Mouse (Mus musculus) lung, embryonic 14.5 days (tissue): ENCODE results near the gene Zc3h12a. TPM values are rescaled to one million over a fixed set of nuclear protein-coding genes. Genes with fewer than 3 reads are reported as not detected.
A peak's percentile ranks its signal among the peaks of the same experiment; 100 is the strongest.

Experiments used
- ATAC-seq: fragments of 200-750 bp; cut with Nextera tagmentation; 2 replicates; pipeline ENCODE4 v1.8.0; 2017; ENCODE audit warnings: mild to moderate bottlenecking, moderate TSS enrichment, moderate library complexity; ENCODE audit not compliant: insufficient read depth
- DNase-seq: peaks from one replicate; pipeline ENCODE4 v3.0.0-alpha.2; 2015
- H3K27ac ChIP-seq: fragments of 300-500 bp; sonication (generic); 2 replicates; pipeline ENCODE4 v1.5.1; 2014; ENCODE audit warnings: low read depth, mild to moderate bottlenecking, moderate library complexity
- H3K27me3 ChIP-seq: fragments of 300-500 bp; sonication (generic); 2 replicates; pipeline ENCODE4 v1.6.1; 2014; ENCODE audit warnings: low read length, control low read depth; ENCODE audit not compliant: insufficient read depth
- H3K36me3 ChIP-seq: fragments of 300-500 bp; sonication (generic); 2 replicates; pipeline ENCODE4 v1.6.1; 2014; ENCODE audit warnings: control low read depth; ENCODE audit not compliant: insufficient read depth
- H3K4me1 ChIP-seq: fragments of 300-500 bp; sonication (generic); 2 replicates; pipeline ENCODE4 v1.6.1; 2014; ENCODE audit warnings: antibody characterized with exemption, control low read depth; ENCODE audit not compliant: insufficient read depth
- H3K4me2 ChIP-seq: fragments of 300-500 bp; sonication (generic); 2 replicates; pipeline ENCODE4 v1.6.1; 2014; ENCODE audit warnings: mild to moderate bottlenecking
- H3K4me3 ChIP-seq: fragments of 300-500 bp; sonication (generic); 2 replicates; pipeline ENCODE4 v1.5.1; 2014; ENCODE audit warnings: low read depth, low read length
- H3K9ac ChIP-seq: fragments of 300-500 bp; sonication (generic); 2 replicates; pipeline ENCODE4 v1.6.1; 2014
- H3K9me3 ChIP-seq: fragments of 300-500 bp; sonication (generic); 2 replicates; pipeline ENCODE4 v1.6.1; 2016; ENCODE audit warnings: low read depth, low read length, control low read depth
- CTCF ChIP-seq: IDR thresholded peaks from 2 replicates; pipeline ENCODE4 v1.5.1; 2016; ENCODE audit warnings: antibody characterized with exemption, low read depth
- WGBS: fragments of 180-500 bp; shearing (Covaris S2); extraction: QIAGEN DNeasy Blood & Tissue Kit; methylation state at CpG from one replicate; pipeline ENCODE4 v1.1.7; 2014; 5-methylcytosine and 5-hydroxymethylcytosine counted together
- polyA plus RNA-seq: library from polyadenylated mRNA; unstranded; fragments of >200 nt; fragmentation: Nextera tagmentation; extraction: Ambion mirVana; gene quantifications from 2 replicates; pipeline ENCODE4 v1.2.1, GENCODE M21; 2014

Gene Zc3h12a
- polyA plus RNA-seq, 1 experiment from 2014 or later = 0.42 TPM

- 66% methylated on average over 1 of the region's 1 CpGs for WGBS
- Histone ChIP-seq H3K4me1 (no peaks in the 10 kb centered on the region), H3K27ac (no peak overlapping the region), H3K36me3 (no peaks in the 10 kb centered on the region), H3K27me3 (no peaks in the 10 kb centered on the region), H3K9me3 (no peaks in the 10 kb centered on the region), H3K4me2 (no peak overlapping the region), H3K9ac (no peak overlapping the region), H3K4me3 (no peak overlapping the region)
- no peak for TF ChIP-seq CTCF
- DNase-seq (no peak), ATAC-seq (no peak)
These were observed 40.1 kb upstream of the Zc3h12a start for GRCm38 (mm10) chr4:125167723-125168122.

GRCm38 (mm10) chr4:125164861-125165260 lies 37.2 kb upstream of the Zc3h12a start:
- H3K9ac ChIP-seq = no peak overlapping the region
- DNase-seq = no peak
- H3K27me3 ChIP-seq = 0 out of 2 replicates have a peak, but pooled peaks cover 4% of the 10 kb centered on the region
- no peak for ATAC-seq
- no peak overlapping the region for H3K4me3 ChIP-seq
- TF ChIP-seq CTCF = no peak
- no peak overlapping the region for H3K27ac ChIP-seq
- no peak overlapping the region for H3K4me2 ChIP-seq
- whole genome bisulfite sequencing = 83% methylated on average over 6 of the region's 6 CpGs
- H3K9me3 ChIP-seq = no peaks in the 10 kb centered on the region
- no peaks in the 10 kb centered on the region for H3K36me3 ChIP-seq
- no peaks in the 10 kb centered on the region for H3K4me1 ChIP-seq

GRCm38 (mm10) chr4:125162701-125163100 lies 35.1 kb upstream of the Zc3h12a start:
- 0 out of 2 replicates have a peak, but pooled peaks cover 4% of the 10 kb centered on the region for H3K27me3 ChIP-seq
- no peaks in the 10 kb centered on the region for H3K36me3 ChIP-seq
- H3K4me1 ChIP-seq = no peaks in the 10 kb centered on the region
- no peak overlapping the region for H3K27ac ChIP-seq
- TF ChIP-seq CTCF = no peak
- H3K4me2 ChIP-seq = no peak overlapping the region
- no peak for DNase-seq
- ATAC-seq = no peak
- H3K4me3 ChIP-seq = no peak overlapping the region
- no peaks in the 10 kb centered on the region for H3K9me3 ChIP-seq
- 53% methylated on average over 7 of the region's 7 CpGs for WGBS
- H3K9ac ChIP-seq = no peak overlapping the region

- ATAC-seq = 0 out of 2 replicates have a peak, but pooled peaks have one; percentile 7
- Histone ChIP-seq H3K4me2 (no peak overlapping the region), H3K4me1 (no peaks in the 10 kb centered on the region), H3K9ac (no peak overlapping the region), H3K27ac (no peak overlapping the region), H3K4me3 (no peak overlapping the region), H3K27me3 (0 out of 2 replicates have a peak, but pooled peaks cover 4% of the 10 kb centered on the region), H3K36me3 (no peaks in the 10 kb centered on the region), H3K9me3 (no peaks in the 10 kb centered on the region)
- no peak for TF ChIP-seq CTCF
- no peak for DNase-seq
- 49% methylated on average over 8 of the region's 8 CpGs for WGBS
These were observed 33.8 kb upstream of the Zc3h12a start for GRCm38 (mm10) chr4:125161392-125161791.

GRCm38 (mm10) chr4:125160951-125161331 lies 33.3 kb upstream of the Zc3h12a start:
- Histone ChIP-seq H3K27me3 (0 out of 2 replicates have a peak, but pooled peaks cover 4% of the 10 kb centered on the region), H3K9me3 (no peaks in the 10 kb centered on the region), H3K4me2 (peak overlapping the region; percentile 32; the same call in 1 of the 2 replicates), H3K36me3 (no peaks in the 10 kb centered on the region), H3K27ac (no peak overlapping the region), H3K4me1 (no peaks in the 10 kb centered on the region), H3K4me3 (no peak overlapping the region), H3K9ac (no peak overlapping the region)
- ATAC-seq (peak; percentile 35; the same call in 1 of the 2 replicates), DNase-seq (no peak)
- no peak for TF ChIP-seq CTCF
- 54% methylated on average over 10 of the region's 10 CpGs for WGBS

GRCm38 (mm10) chr4:125160320-125160950 lies 32.8 kb upstream of the Zc3h12a start:
- no peaks in the 10 kb centered on the region for H3K9me3 ChIP-seq
- no peaks in the 10 kb centered on the region for H3K4me1 ChIP-seq
- DNase-seq = peak; percentile 90
- no peaks in the 10 kb centered on the region for H3K36me3 ChIP-seq
- no peak overlapping the region for H3K27ac ChIP-seq
- H3K4me2 ChIP-seq = peak overlapping the region; percentile 32; the same call in 1 of the 2 replicates
- H3K27me3 ChIP-seq = 0 out of 2 replicates have a peak, but pooled peaks cover 4% of the 10 kb centered on the region
- peak; percentile 66; the same call in 1 of the 2 replicates for ATAC-seq
- no peak overlapping the region for H3K4me3 ChIP-seq
- WGBS = 5% methylated on average over 19 of the region's 19 CpGs
- TF ChIP-seq CTCF = peak; percentile 94
- no peak overlapping the region for H3K9ac ChIP-seq

- Histone ChIP-seq H3K9me3 (no peaks in the 10 kb centered on the region), H3K4me1 (no peaks in the 10 kb centered on the region), H3K4me3 (no peak overlapping the region), H3K9ac (no peak overlapping the region), H3K36me3 (no peaks in the 10 kb centered on the region), H3K27me3 (0 out of 2 replicates have a peak, but pooled peaks cover 4% of the 10 kb centered on the region), H3K27ac (no peak overlapping the region), H3K4me2 (no peak overlapping the region)
- WGBS = 53% methylated on average over 19 of the region's 20 CpGs
- ATAC-seq = no peak
- no peak for TF ChIP-seq CTCF
- no peak for DNase-seq
These were observed 31.1 kb upstream of the Zc3h12a start for GRCm38 (mm10) chr4:125158581-125159317.
